Mouse (Mus musculus): Measurements from ENCODE around the gene Acsm2.
"Not testable (repeated sequence)": the region's sequence is repeated elsewhere in the genome, so short reads cannot be mapped to it uniquely, and the experiment has no call there.

Acsm2 gene

GRCm38 (mm10) chr7:119561441-119561840, 7.3 kb downstream of the Acsm2 start:
- no peak for DNase-seq (ENCODE audit: low spot score in 2 of 2)

GRCm38 (mm10) chr7:119562476-119562875, 8.3 kb downstream of the Acsm2 start:
- DNase-seq (ENCODE audit: low spot score in 2 of 2): not testable (repeated sequence)

- no peak for DNase-seq (ENCODE audit: low spot score in 2 of 2)
Observed at GRCm38 (mm10) chr7:119594530-119595107, 40.5 kb downstream of the Acsm2 start.

GRCm38 (mm10) chr7:119595306-119595705, 41.2 kb downstream of the Acsm2 start:
- no peak for DNase-seq (ENCODE audit: low spot score in 2 of 2)

GRCm38 (mm10) chr7:119596536-119596935, 42.4 kb downstream of the Acsm2 start:
- no peak for DNase-seq (ENCODE audit: low spot score in 2 of 2)

- no peak for DNase-seq (ENCODE audit: low spot score in 2 of 2)
Observed at GRCm38 (mm10) chr7:119601195-119601953, 47.2 kb downstream of the Acsm2 start.

GRCm38 (mm10) chr7:119601954-119602317, 47.8 kb downstream of the Acsm2 start:
- DNase-seq (ENCODE audit: low spot score in 2 of 2): no peak

- DNase-seq (ENCODE audit: low spot score in 2 of 2): no peak
Observed at GRCm38 (mm10) chr7:119604903-119605483, 50.9 kb downstream of the Acsm2 start.

- no peak for DNase-seq (ENCODE audit: low spot score in 2 of 2)
Observed at GRCm38 (mm10) chr7:119605926-119606663, 52.0 kb downstream of the Acsm2 start.

GRCm38 (mm10) chr7:119606664-119607076, 52.5 kb downstream of the Acsm2 start, which contains the start of gene Acsm1:
TSS of gene Acsm1 (plus strand) at chr7:119607026.
- DNase-seq (ENCODE audit: low spot score in 2 of 2): no peak

GRCm38 (mm10) chr7:119607796-119608515, 53.8 kb downstream of the Acsm2 start:
- DNase-seq (ENCODE audit: low spot score in 2 of 2): no peak

GRCm38 (mm10) chr7:119616531-119616930, 62.4 kb downstream of the Acsm2 start:
- DNase-seq (ENCODE audit: low spot score in 2 of 2): no peak

- DNase-seq (ENCODE audit: low spot score in 2 of 2): no peak
Observed at GRCm38 (mm10) chr7:119617593-119617992, 63.5 kb downstream of the Acsm2 start.

GRCm38 (mm10) chr7:119618209-119618935, 64.2 kb downstream of the Acsm2 start:
- no peak for DNase-seq (ENCODE audit: low spot score in 2 of 2)

GRCm38 (mm10) chr7:119620157-119620556, 66.0 kb downstream of the Acsm2 start:
- no peak for DNase-seq (ENCODE audit: low spot score in 2 of 2)

- DNase-seq (ENCODE audit: low spot score in 2 of 2): no peak
Observed at GRCm38 (mm10) chr7:119638773-119639172, 84.6 kb downstream of the Acsm2 start.

- no peak for DNase-seq (ENCODE audit: low spot score in 2 of 2)
Observed at GRCm38 (mm10) chr7:119642307-119642706, 88.2 kb downstream of the Acsm2 start.

All from urinary bladder, postnatal 36 days (tissue).